Mouse (Mus musculus): ENCODE data around the gene Ccdc74a. TPM values are rescaled to one million over a fixed set of nuclear protein-coding genes. Genes with fewer than 3 reads are reported as not detected.

The Ccdc74a gene
- polyA plus RNA-seq (2012): 6.1 and 7.5 TPM in 2 replicates

DNA sequence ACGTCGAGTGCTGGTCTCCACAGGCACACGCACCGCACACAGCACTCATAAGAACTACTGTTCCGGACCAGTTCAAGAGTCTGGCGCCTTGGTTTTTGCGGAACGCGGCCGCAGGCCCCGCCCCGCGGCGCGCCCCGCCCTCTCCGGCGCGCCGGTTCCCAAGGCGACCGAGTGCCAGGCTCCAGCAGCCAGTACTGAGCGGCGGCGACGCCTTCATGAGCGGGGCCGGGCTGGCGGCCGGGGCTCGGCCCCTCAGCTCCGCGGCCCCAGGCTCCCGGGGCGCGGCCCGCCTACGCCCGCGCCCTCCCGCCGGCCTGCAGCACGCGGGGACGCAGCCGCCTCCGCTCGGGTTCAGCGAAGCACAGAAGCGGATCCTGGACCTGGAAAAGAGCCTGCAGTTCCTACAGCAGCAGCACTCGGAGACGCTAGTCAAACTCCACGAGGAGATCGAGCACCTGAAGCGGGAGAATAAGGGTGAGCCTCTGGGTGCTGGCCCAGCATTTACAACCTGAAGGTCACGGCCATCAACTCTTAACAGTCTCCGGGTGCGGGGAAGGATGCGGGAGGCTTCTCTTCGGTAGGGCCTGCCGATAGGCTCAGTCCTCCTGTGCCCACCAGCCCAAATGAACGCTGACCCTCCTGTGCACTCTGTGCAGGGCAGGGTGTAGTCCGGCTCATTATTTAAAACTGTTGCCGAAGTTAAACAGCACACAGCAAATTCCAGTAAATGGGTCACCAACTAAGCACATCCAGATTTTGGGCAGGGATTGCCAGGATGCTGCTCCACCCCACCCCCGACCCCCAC lies at the start of gene Ccdc74a:
Gene Ccdc74a (plus strand): TSS at position 161 of the 805 bp plus-strand sequence.
- no peak for TF ChIP-seq GATA1 (IDR thresholded peaks at IDR 0.05; ENCODE audit: low read length)

DNA sequence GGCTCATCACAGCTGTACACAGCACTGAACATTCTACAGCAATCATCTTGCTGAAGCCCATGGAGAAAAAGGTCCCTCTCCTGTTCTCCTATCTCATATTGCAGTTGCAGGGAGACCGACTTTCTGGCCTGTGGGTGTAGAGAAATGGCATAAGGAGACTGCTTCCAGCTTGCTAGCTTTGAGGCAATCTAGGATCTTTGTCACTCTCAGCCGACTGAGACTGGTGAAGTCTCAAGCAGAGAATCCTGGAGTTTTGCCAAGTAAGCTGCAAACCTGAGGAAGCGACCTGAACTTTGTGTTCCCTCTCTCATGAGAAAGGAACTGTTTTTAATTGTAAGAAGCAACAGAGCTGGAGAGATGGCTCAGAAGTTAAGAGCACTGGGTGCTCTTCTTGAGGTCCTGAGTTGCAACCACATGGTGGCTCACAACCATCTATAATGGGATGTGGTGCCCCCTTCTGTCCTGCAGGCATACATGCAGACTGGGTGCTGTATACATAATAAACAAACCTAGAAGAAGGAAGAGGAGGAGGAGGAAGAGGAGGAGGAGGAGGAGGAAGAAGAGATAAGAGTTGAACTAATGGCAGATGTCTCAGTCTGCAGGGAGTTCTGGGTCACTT lies 45.2 kb upstream of the Ccdc74a start:
- no peak for TF ChIP-seq GATA1 (IDR thresholded peaks at IDR 0.05; ENCODE audit: low read length)

DNA sequence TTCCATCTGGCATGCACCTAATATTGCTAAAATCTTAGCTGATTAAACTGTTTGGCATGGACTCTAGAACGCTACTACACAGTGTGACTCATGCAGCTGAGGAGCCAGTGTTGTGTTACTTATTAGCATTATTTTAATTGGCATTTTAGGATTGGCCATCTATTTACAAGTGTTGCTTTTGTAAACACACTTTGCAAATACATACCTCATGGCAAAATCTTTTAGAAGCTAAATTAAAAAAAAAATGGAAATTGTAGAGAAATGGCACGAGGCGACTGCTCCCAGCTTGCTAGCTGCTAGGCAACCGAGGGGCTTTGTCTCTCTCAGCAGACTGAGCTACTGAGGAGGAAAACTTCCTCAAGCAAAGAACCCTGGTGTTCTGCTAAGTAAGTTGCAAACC lies 41.3 kb upstream of the Ccdc74a start:
- TF ChIP-seq GATA1 (IDR thresholded peaks at IDR 0.05; ENCODE audit: low read length): no peak

DNA sequence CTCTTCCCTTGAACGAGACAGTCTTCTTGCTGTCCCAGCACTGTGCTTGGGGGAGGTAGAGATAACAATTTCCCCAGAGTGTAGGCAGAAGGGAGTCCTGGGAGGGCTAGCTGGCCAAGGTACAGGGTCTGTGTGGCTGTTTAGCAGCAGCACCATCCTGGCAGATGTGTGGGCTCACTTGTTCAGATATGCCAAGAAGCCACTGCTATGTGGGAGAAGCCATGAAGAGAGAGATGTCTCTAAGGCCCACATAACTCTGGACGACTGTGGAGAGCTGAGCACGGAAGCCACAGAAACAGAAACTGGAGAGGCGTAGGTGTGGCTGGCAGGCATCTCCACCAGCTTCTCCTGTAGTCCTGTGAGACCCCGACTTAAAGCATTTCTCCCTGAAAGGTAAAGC lies 40.6 kb upstream of the Ccdc74a start:
- TF ChIP-seq GATA1 (IDR thresholded peaks at IDR 0.05; ENCODE audit: low read length): no peak

DNA sequence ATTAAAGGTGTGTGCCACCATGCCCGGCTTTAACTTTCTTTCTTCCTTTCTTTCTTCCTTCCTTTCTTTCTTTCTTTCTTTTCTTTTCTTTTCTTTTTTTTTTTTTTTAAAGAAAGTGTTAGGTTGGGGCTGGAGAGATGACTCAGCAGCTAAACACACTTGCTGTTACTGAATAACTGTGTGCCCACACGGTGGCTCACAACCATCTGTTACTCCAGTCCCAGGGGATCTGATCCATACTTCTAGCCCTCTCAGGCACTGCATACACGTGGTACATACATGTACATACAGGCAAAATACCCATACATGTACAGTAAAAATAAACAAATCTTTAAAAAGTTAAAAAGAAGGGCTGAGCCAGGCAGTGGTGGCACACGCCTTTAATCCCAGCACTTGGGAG lies 34.9 kb upstream of the Ccdc74a start:
- no peak for TF ChIP-seq GATA1 (IDR thresholded peaks at IDR 0.05; ENCODE audit: low read length)

DNA sequence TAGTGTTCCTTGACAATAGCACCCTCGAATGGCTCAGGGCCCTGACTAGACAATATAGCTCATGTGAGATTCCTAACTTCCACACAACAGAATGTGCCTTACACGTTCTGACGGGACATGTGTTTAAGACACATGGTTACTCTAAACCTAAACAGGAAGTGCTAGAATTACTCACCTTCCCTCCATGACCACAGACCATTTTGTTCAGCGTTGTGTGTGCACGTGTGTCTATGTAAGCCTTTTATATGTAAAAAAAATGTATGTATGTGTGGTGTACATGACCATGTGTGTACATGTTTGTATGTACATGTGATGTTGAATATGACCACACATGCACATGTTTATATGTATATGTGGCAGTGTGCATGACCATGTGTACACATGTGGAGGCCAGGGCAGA lies 30.1 kb upstream of the Ccdc74a start:
- TF ChIP-seq GATA1 (IDR thresholded peaks at IDR 0.05; ENCODE audit: low read length): no peak

DNA sequence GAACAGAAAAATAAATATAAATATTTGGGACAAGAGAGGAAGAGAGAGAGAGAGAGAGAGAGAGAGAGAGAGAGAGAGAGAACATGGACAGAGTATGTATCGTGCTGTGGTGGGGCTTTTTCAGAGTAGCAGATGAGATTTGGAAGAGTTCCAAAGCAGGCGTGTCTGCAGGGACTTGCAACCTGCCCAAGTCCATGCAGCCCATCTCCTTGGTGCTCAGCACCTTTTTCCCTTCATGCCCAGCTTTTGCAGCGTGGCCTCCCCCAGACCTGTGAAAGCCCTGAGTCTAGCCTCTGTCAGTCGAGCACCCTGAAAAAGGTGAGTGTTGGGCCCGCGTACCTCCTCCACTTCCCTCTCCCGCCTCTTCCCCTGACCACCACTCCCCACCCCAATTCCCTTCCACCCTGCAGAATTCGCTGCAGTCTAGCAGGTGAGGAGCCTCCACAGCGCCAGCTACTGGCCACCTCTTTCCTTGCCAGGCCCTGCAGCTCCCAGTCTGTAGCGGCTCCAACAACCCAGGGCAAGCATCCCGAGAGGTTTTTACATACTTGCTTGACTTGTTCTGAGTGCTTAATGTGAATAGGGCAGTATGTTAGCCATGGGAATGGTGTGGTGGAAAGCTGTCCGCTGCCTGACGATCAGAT lies 28.2 kb upstream of the Ccdc74a start:
- no peak for TF ChIP-seq GATA1 (IDR thresholded peaks at IDR 0.05; ENCODE audit: low read length)

DNA sequence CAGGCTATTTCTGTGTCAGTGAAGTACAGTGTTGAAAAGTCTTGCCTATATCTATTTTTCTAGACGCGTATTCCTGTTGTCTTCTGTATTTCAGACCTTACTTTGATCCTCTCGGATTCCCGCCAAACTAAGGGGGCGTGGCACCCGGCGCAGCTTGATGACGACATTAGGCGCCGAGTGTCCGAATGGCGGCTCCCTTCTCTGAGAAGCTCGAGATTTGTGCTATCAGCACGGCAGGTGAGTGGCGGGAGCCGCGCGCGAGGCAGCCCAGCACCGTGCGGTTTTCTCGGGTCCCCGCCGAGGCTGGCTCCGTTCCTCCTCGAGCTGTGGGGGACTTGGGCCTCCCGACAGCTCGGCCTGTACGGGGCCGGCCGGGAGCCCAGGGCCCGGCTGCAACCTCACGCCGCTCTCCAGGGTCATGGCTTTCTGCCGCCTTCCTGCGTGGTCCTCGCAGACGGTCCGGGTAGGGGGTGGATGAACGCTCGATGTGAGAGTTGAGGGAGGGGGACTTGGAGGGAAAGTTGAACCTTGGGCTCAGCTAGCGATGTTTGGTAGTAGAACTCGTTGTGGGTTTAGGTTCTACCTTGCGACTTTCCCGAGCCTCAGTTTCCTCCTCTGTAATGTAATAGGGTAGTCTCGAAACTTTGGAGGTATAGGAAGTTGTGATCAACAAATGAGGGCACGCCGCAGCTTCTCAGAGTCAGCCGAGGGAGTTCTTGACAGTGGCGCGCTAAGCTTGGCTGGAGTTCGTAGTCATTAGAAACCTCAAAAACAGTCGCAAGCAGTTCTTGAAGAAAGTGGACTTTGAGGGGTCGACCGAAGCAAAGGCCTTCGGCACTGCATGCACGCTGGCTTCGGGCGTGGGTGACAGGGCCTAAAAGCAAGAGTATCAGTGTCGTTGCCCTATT lies 26.8 kb upstream of the Ccdc74a start, which contains the start of gene Smpd4:
Gene Smpd4 (plus strand): TSS at position 157 of the 908 bp plus-strand sequence.
- TF ChIP-seq GATA1 (IDR thresholded peaks at IDR 0.05; ENCODE audit: low read length): no peak

DNA sequence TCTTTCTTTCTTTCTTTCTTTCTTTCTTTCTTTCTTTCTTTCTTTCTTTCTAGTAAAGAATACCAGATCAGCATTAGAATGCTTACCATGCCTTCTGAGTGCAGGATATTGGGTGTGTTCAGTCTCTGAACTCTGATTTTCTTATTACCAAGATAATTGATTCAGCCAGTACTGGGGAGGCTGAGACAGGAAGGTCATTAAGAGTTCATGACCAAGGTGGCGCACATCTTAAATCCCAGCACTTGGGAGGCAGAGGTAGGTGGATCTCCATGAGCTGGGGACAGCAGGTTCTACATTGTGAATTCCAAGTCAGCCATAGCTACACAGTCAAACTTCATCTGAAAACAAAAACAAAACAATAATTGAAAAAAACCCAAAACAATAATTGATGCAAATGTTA lies 24.3 kb upstream of the Ccdc74a start:
- TF ChIP-seq GATA1 (IDR thresholded peaks at IDR 0.05; ENCODE audit: low read length): no peak

DNA sequence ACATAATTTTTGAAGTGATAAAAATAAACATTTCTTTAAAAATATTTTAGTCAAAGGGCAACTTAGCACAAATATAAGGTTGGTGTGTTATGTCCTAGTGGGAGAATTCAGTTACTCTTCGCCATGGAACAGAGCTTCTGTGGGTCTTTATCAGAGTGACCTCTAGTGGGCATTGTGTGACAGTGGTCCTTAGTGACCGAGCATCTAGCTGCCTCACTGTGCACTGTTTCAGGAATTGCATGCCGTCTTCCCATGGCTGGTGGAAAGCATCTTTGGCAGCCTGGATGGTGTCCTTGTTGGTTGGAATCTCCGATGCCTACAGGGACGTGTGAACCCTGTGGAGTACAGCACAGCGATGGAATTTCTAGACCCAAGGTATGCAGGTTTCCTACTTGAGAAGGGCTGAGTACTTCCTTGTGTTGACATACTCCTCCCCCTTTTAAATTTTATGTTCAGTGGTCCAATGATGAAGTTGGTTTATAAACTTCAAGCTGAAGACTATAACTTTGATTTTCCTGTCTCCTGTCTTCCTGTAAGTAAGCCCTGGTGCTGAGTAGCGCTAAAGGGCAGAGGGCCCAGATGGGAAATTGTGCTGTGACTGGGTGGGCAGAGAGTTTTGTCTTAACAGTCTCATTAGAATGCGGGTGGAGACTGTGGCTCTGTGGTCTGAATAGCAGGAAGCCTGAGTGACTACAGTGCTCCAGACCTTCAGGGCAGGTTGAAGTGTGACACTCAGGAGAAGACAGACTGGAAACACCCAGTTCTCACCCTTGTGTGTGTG lies 20.6 kb upstream of the Ccdc74a start:
- no peak for TF ChIP-seq GATA1 (IDR thresholded peaks at IDR 0.05; ENCODE audit: low read length)

DNA sequence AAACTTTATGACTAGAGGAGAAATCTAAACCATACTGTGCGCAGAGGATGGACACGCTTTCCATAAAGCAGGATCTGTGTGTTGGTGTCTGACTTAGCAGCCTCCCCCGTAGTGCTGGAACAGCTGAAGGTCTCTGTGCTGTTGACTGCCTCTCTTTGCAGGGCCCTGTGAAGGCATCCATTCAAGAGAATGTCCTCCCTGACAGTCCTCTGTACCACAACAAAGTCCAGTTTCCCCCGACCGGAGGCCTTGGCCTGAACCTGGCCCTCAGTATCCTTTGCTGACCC lies 20.1 kb upstream of the Ccdc74a start:
- TF ChIP-seq GATA1 (IDR thresholded peaks at IDR 0.05; ENCODE audit: low read length): no peak

DNA sequence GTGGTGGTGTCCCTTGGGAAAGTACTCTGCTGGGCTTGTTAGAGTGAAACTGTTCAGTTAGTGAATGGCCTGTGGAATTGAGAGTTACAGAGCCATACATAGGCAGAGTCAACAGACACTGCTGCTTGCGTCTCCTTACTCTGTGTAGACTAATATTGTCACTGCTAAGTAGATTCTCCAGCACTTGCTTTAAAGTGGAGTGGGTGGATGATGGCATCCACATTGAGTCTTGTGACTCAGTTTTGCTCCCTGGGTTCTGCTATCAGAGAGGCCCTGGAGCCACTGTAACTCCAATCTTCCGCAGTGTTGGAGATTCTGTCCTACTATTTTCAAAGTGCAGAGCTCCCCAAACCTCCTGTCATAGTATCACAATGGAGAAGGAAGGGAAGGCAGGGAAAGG lies 13.7 kb upstream of the Ccdc74a start:
- no peak for TF ChIP-seq GATA1 (IDR thresholded peaks at IDR 0.05; ENCODE audit: low read length)

DNA sequence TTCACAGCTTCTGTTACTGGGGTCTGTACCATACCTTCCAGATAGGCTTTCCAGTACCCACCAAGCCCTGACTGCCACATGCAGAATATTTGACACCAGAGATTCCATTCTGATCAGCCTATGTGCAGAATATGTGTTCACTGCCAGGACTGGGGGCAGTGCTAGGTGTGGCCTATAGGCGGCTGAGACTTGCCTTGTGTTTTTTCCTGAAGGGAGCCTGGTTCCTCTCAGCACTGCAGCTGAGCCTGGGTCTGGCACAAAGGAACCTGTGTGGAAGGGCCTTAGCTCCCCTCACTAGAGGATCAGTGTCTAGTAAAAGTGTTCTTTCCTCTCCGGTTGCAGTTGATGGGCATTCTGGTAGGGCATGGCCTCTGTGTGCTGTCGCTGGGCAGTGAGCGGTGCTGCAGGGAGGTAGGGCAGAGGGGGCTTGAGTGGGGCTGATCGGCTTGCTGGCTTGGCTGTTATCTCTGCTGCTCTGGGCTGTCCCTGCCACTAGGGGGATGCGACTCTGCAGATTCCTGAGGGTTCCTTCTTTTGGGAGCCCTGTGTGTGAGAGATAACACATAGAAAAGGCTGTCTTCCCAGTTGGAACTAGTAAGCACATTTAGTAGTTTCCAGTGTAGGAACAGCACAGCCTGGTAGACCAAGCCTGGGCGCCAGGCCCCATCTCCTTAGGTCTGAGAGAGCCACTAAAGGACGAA lies 12.6 kb upstream of the Ccdc74a start:
- TF ChIP-seq GATA1 (IDR thresholded peaks at IDR 0.05; ENCODE audit: low read length): no peak

DNA sequence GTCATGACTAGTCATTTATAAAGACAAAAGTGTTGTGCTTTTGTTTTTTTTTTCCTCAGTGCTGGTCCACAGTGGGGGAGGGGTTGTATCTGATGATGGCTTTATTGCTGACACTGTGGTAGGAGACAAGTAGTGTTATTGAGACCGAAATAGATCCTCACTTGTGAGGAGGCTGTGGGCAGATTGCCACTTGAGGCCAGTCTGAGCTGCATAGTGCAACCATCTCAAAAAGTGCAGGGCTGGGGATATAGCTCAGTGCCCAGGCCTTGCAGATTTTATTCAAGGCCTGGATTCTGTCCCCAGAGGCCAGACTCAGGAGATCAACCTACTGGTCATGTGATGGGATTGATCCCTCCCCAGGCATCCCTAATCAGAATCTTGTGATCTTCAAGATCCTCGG lies 9.4 kb upstream of the Ccdc74a start:
- TF ChIP-seq GATA1 (IDR thresholded peaks at IDR 0.05; ENCODE audit: low read length): no peak
